Mouse (Mus musculus): Measurements from ENCODE around the gene Zbtb16. TPM values are rescaled to one million over a fixed set of nuclear protein-coding genes. Genes with fewer than 3 reads are reported as not detected.

The Zbtb16 gene
- polyA plus RNA-seq, 1 experiment = not detected

- Histone ChIP-seq H3ac (ENCODE audit: control insufficient read depth, insufficient read length) (no peak overlapping the region), H3K27me3 (ENCODE audit: control insufficient read depth, insufficient read depth, insufficient read length) (no peaks in the 10 kb centered on the region), H3K79me2 (ENCODE audit: control insufficient read depth, insufficient read depth) (no peaks in the 10 kb centered on the region), H3K4me2 (ENCODE audit: low read depth) (no peak overlapping the region), H3K36me3 (ENCODE audit: control insufficient read depth, insufficient read depth) (no peaks in the 10 kb centered on the region), H3K4me3 (no peak overlapping the region)
- no peak for TF ChIP-seq REST (IDR thresholded peaks at IDR 0.05; ENCODE audit: insufficient read depth, insufficient read length)
- no peak for TF ChIP-seq TCF12 (IDR thresholded peaks at IDR 0.05; ENCODE audit: insufficient read depth, poor library complexity, severe bottlenecking)
Measured at GRCm38 (mm10) chr9:48713779-48714178, 122.2 kb downstream of the Zbtb16 start.

DNA sequence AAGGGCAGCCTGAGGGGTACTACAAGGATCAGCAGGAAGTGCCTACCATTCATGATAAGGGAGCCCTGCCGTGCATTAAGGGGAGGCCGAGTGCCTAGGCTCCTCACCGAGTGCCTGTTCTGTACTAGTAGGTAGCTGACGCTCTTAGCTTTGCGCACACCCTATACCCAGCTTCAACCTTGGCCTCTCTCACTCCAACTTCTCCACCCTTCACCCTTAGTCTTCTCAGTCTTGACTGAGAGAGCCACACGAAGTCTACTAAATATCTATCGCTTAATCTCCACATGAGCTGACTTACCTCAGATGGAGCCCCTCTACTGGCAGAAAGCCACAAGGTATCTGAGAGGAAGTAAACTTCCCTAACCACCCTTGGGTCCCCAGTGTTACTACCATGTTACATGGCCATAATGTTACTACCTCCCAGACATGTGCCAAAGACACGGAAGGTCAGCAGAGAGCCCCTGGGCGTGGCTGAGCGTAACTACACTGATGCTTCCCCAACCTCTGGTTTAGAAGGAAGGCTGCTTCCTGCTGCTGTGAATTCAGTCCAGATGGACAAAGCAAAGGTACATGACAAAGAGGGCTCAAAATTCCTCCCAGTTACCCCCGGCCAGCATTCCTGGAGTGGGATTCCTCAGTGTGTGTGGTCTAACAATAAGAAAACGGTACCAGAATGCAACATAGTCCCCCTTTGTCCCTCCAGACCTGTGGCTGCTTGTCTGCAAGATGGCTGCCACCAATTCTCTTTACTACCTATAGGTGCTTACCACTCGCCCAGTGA, 122.8 kb downstream of the Zbtb16 start:
- TF ChIP-seq CEBPB (IDR thresholded peaks at IDR 0.05; ENCODE audit: insufficient read depth, poor library complexity, severe bottlenecking) (no peak), USF1 (IDR thresholded peaks at IDR 0.05; ENCODE audit: low read depth) (no peak), MYOG (IDR thresholded peaks at IDR 0.05; ENCODE audit: control insufficient read depth in 1 of 3, insufficient read depth in 1 of 3, insufficient read length in 2 of 3, low read depth in 2 of 3) (no peak), POLR2A (IDR thresholded peaks at IDR 0.05; ENCODE audit: insufficient read length, low read depth) (no peak), TCF3 (IDR thresholded peaks at IDR 0.05; ENCODE audit: insufficient read length, low read depth) (no peak), TCF12 (IDR thresholded peaks at IDR 0.05; ENCODE audit: insufficient read depth, poor library complexity, severe bottlenecking) (no peak), REST (IDR thresholded peaks at IDR 0.05; ENCODE audit: insufficient read depth, insufficient read length) (no peak), E2F4 (IDR thresholded peaks at IDR 0.05; ENCODE audit: insufficient read depth) (no peak), MAX (IDR thresholded peaks at IDR 0.05; ENCODE audit: low read depth) (no peak), SRF (IDR thresholded peaks at IDR 0.05; ENCODE audit: control insufficient read depth, insufficient read length, low read depth) (no peak), MYOD1 (IDR thresholded peaks at IDR 0.05; ENCODE audit: control insufficient read depth in 1 of 3, insufficient read length in 2 of 3, low read depth in 2 of 3) (no peak), POLR2AphosphoS2 (IDR thresholded peaks at IDR 0.05; ENCODE audit: insufficient read length, low read depth) (no peak)
- no peaks in the 10 kb centered on the region for H3K36me3 ChIP-seq (ENCODE audit: control insufficient read depth, insufficient read depth)
- H3K79me2 ChIP-seq (ENCODE audit: control insufficient read depth, insufficient read depth) = no peaks in the 10 kb centered on the region
- H3ac ChIP-seq (ENCODE audit: control insufficient read depth, insufficient read length) = no peak overlapping the region
- no peaks in the 10 kb centered on the region for H3K27me3 ChIP-seq (ENCODE audit: control insufficient read depth, insufficient read depth, insufficient read length)
- H3K4me2 ChIP-seq (ENCODE audit: low read depth) = no peak overlapping the region
- H3K4me3 ChIP-seq = no peak overlapping the region

GRCm38 (mm10) chr9:48711826-48712225, 124.2 kb downstream of the Zbtb16 start:
- no peak overlapping the region for H3K4me2 ChIP-seq (ENCODE audit: low read depth)

GRCm38 (mm10) chr9:48711296-48711781, 124.7 kb downstream of the Zbtb16 start:
- TF ChIP-seq REST (IDR thresholded peaks at IDR 0.05; ENCODE audit: insufficient read depth, insufficient read length) (no peak), TCF12 (IDR thresholded peaks at IDR 0.05; ENCODE audit: insufficient read depth, poor library complexity, severe bottlenecking) (no peak), MAX (IDR thresholded peaks at IDR 0.05; ENCODE audit: low read depth) (no peak), POLR2A (IDR thresholded peaks at IDR 0.05; ENCODE audit: insufficient read length, low read depth) (no peak), E2F4 (IDR thresholded peaks at IDR 0.05; ENCODE audit: insufficient read depth) (no peak)
- Histone ChIP-seq H3K79me2 (ENCODE audit: control insufficient read depth, insufficient read depth) (no peaks in the 10 kb centered on the region), H3ac (ENCODE audit: control insufficient read depth, insufficient read length) (no peak overlapping the region), H3K27me3 (ENCODE audit: control insufficient read depth, insufficient read depth, insufficient read length) (no peaks in the 10 kb centered on the region), H3K4me2 (ENCODE audit: low read depth) (no peak overlapping the region), H3K4me3 (no peak overlapping the region), H3K36me3 (ENCODE audit: control insufficient read depth, insufficient read depth) (no peaks in the 10 kb centered on the region)

More at GRCm38 (mm10) chr9:48711826-48712225, 124.2 kb downstream of the Zbtb16 start:
- no peaks in the 10 kb centered on the region for H3K36me3 ChIP-seq (ENCODE audit: control insufficient read depth, insufficient read depth)
- no peak overlapping the region for H3ac ChIP-seq (ENCODE audit: control insufficient read depth, insufficient read length)
- H3K4me3 ChIP-seq = no peak overlapping the region
- TF ChIP-seq MYOG (IDR thresholded peaks at IDR 0.05; ENCODE audit: control insufficient read depth in 1 of 3, insufficient read depth in 1 of 3, insufficient read length in 2 of 3, low read depth in 2 of 3) = no peak
- TF ChIP-seq POLR2AphosphoS2 (IDR thresholded peaks at IDR 0.05; ENCODE audit: insufficient read length, low read depth) = no peak
- TF ChIP-seq SRF (IDR thresholded peaks at IDR 0.05; ENCODE audit: control insufficient read depth, insufficient read length, low read depth) = no peak
- TF ChIP-seq TCF3 (IDR thresholded peaks at IDR 0.05; ENCODE audit: insufficient read length, low read depth) = no peak
- H3K79me2 ChIP-seq (ENCODE audit: control insufficient read depth, insufficient read depth) = no peaks in the 10 kb centered on the region
- H3K27me3 ChIP-seq (ENCODE audit: control insufficient read depth, insufficient read depth, insufficient read length) = no peaks in the 10 kb centered on the region

DNA sequence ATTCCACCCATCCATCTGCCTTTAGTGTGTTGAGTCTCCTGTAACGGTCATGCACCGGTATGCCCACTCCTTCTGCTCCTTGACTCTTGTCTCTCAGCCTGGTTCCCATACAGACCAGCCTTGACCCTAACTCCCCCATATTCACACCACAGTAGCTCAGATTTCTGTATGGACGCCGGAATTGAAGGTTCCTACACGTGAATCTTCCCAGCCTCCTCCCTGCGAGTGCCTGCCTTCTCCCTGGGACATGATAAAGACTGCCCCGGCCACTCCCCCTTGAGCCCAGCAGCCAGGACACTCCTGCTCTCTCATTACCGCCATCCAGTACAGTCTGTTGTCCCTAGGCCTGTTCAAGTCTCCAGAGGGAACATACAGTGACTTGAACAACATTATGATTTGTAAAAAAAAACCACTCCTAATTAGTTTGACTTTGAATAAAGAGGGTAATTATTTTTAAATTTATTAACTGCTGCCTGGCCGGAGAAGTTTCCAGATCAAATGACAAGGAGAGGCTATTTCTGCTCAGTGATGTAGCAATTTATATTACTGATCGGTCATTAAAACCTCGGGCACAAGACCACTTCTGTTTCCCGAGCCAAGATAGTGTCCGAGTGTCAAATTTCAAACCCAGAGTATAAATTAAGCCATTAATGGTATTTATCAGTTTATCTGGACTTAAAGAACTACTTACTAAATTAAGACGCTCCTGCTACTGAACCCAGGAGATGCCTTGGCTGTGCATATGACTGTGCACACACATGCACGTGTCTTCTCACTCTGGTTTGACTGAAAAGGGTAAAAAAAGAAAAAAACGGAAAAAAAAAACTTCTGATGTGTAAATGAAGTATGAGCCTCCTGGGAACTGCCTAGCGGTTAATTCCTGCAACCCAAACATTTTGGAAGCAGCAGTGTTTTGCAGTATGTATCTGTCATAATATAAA, 125.4 kb downstream of the Zbtb16 start:
- Histone ChIP-seq H3ac (ENCODE audit: control insufficient read depth, insufficient read length) (no peak overlapping the region), H3K36me3 (ENCODE audit: control insufficient read depth, insufficient read depth) (no peaks in the 10 kb centered on the region), H3K4me3 (no peak overlapping the region), H3K27me3 (ENCODE audit: control insufficient read depth, insufficient read depth, insufficient read length) (no peaks in the 10 kb centered on the region), H3K79me2 (ENCODE audit: control insufficient read depth, insufficient read depth) (no peaks in the 10 kb centered on the region), H3K4me2 (ENCODE audit: low read depth) (no peak overlapping the region)
- no peak for TF ChIP-seq REST (IDR thresholded peaks at IDR 0.05; ENCODE audit: insufficient read depth, insufficient read length)
